Mouse (Mus musculus): Measurements from ENCODE around the gene Tead1. TPM values are rescaled to one million over a fixed set of nuclear protein-coding genes. Genes with fewer than 3 reads are reported as not detected.

The Tead1 gene
- polyA plus RNA-seq, 1 experiment from 2014 or later, result 6.0 TPM

GRCm38 (mm10) chr7:112659816-112660215 is 19.3 kb upstream of the Tead1 start:
- no peak for DNase-seq (ENCODE audit: low spot score)
- Histone ChIP-seq H3K4me2 (ENCODE audit: low read length) (no peak overlapping the region), H3K36me3 (ENCODE audit: control insufficient read depth, insufficient read depth, low read length) (no peaks in the 10 kb centered on the region), H3K4me1 (ENCODE audit: control insufficient read depth, insufficient read depth, low read length) (no peaks in the 10 kb centered on the region), H3K27ac (ENCODE audit: low read depth, low read length) (no peak overlapping the region), H3K9me3 (replicated peaks; ENCODE audit: control insufficient read depth, low read length) (no peaks in the 10 kb centered on the region), H3K27me3 (replicated peaks; ENCODE audit: control insufficient read depth, insufficient read depth, low read length) (no peaks in the 10 kb centered on the region), H3K4me3 (ENCODE audit: low read depth, low read length) (no peak overlapping the region), H3K9ac (ENCODE audit: low read length) (no peak overlapping the region)
- WGBS, result 37% methylated on average over 5 of the region's 5 CpGs
- no peak for ATAC-seq

- no peak for ATAC-seq
- DNase-seq (ENCODE audit: low spot score), result no peak
- H3K4me3 ChIP-seq (ENCODE audit: low read depth, low read length), result no peak overlapping the region
- H3K9ac ChIP-seq (ENCODE audit: low read length), result no peak overlapping the region
- WGBS, result 45% methylated on average over 1 of the region's 1 CpGs
- no peaks in the 10 kb centered on the region for H3K4me1 ChIP-seq (ENCODE audit: control insufficient read depth, insufficient read depth, low read length)
- no peaks in the 10 kb centered on the region for H3K9me3 ChIP-seq (replicated peaks; ENCODE audit: control insufficient read depth, low read length)
- no peaks in the 10 kb centered on the region for H3K27me3 ChIP-seq (replicated peaks; ENCODE audit: control insufficient read depth, insufficient read depth, low read length)
- no peak overlapping the region for H3K4me2 ChIP-seq (ENCODE audit: low read length)
- H3K27ac ChIP-seq (ENCODE audit: low read depth, low read length), result no peak overlapping the region
- H3K36me3 ChIP-seq (ENCODE audit: control insufficient read depth, insufficient read depth, low read length), result no peaks in the 10 kb centered on the region
These were observed 18.8 kb upstream of the Tead1 start for GRCm38 (mm10) chr7:112660325-112660724.

- 77% methylated on average over 12 of the region's 12 CpGs for WGBS
- DNase-seq (ENCODE audit: low spot score) (no peak), ATAC-seq (no peak)
- no peaks in the 10 kb centered on the region for H3K4me1 ChIP-seq (ENCODE audit: control insufficient read depth, insufficient read depth, low read length)
- H3K4me3 ChIP-seq (ENCODE audit: low read depth, low read length), result no peak overlapping the region
- H3K4me2 ChIP-seq (ENCODE audit: low read length), result no peak overlapping the region
- H3K27me3 ChIP-seq (replicated peaks; ENCODE audit: control insufficient read depth, insufficient read depth, low read length), result no peaks in the 10 kb centered on the region
- no peaks in the 10 kb centered on the region for H3K36me3 ChIP-seq (ENCODE audit: control insufficient read depth, insufficient read depth, low read length)
- no peaks in the 10 kb centered on the region for H3K9me3 ChIP-seq (replicated peaks; ENCODE audit: control insufficient read depth, low read length)
- H3K27ac ChIP-seq (ENCODE audit: low read depth, low read length), result 0 out of 2 replicates have a peak overlapping the region, but pooled peaks have one; percentile 21
- H3K9ac ChIP-seq (ENCODE audit: low read length), result no peak overlapping the region
These were observed 16.5 kb upstream of the Tead1 start for GRCm38 (mm10) chr7:112662398-112663313.

GRCm38 (mm10) chr7:112663314-112663966 is 15.7 kb upstream of the Tead1 start:
- H3K27ac ChIP-seq (ENCODE audit: low read depth, low read length), result 0 out of 2 replicates have a peak overlapping the region, but pooled peaks have one; percentile 21
- no peaks in the 10 kb centered on the region for H3K36me3 ChIP-seq (ENCODE audit: control insufficient read depth, insufficient read depth, low read length)
- no peak overlapping the region for H3K4me3 ChIP-seq (ENCODE audit: low read depth, low read length)
- H3K4me1 ChIP-seq (ENCODE audit: control insufficient read depth, insufficient read depth, low read length), result no peaks in the 10 kb centered on the region
- no peak overlapping the region for H3K4me2 ChIP-seq (ENCODE audit: low read length)
- 45% methylated on average over 6 of the region's 6 CpGs for WGBS
- no peaks in the 10 kb centered on the region for H3K27me3 ChIP-seq (replicated peaks; ENCODE audit: control insufficient read depth, insufficient read depth, low read length)
- ATAC-seq (no peak), DNase-seq (ENCODE audit: low spot score) (peak; percentile 43)
- H3K9me3 ChIP-seq (replicated peaks; ENCODE audit: control insufficient read depth, low read length), result no peaks in the 10 kb centered on the region
- H3K9ac ChIP-seq (ENCODE audit: low read length), result no peak overlapping the region

GRCm38 (mm10) chr7:112669993-112670392 is 9.1 kb upstream of the Tead1 start:
- no peak for ATAC-seq
- no peak overlapping the region for H3K4me3 ChIP-seq (ENCODE audit: low read depth, low read length)
- H3K27me3 ChIP-seq (replicated peaks; ENCODE audit: control insufficient read depth, insufficient read depth, low read length), result no peaks in the 10 kb centered on the region
- no peak overlapping the region for H3K4me2 ChIP-seq (ENCODE audit: low read length)
- DNase-seq (ENCODE audit: low spot score), result no peak
- H3K4me1 ChIP-seq (ENCODE audit: control insufficient read depth, insufficient read depth, low read length), result no peaks in the 10 kb centered on the region
- no peak overlapping the region for H3K9ac ChIP-seq (ENCODE audit: low read length)
- 94% methylated on average over 2 of the region's 2 CpGs for WGBS
- H3K36me3 ChIP-seq (ENCODE audit: control insufficient read depth, insufficient read depth, low read length), result no peaks in the 10 kb centered on the region
- no peaks in the 10 kb centered on the region for H3K9me3 ChIP-seq (replicated peaks; ENCODE audit: control insufficient read depth, low read length)
- no peak overlapping the region for H3K27ac ChIP-seq (ENCODE audit: low read depth, low read length)

- no peaks in the 10 kb centered on the region for H3K36me3 ChIP-seq (ENCODE audit: control insufficient read depth, insufficient read depth, low read length)
- H3K9me3 ChIP-seq (replicated peaks; ENCODE audit: control insufficient read depth, low read length), result no peaks in the 10 kb centered on the region
- peak overlapping the region; percentile 88 for H3K9ac ChIP-seq (ENCODE audit: low read length)
- no peaks in the 10 kb centered on the region for H3K27me3 ChIP-seq (replicated peaks; ENCODE audit: control insufficient read depth, insufficient read depth, low read length)
- peak overlapping the region; percentile 88 for H3K4me2 ChIP-seq (ENCODE audit: low read length)
- DNase-seq (ENCODE audit: low spot score) (peak; percentile 75), ATAC-seq (peak; percentile 70)
- peak overlapping the region; percentile 83 for H3K4me3 ChIP-seq (ENCODE audit: low read depth, low read length)
- under 1% methylated on average over 38 of the region's 44 CpGs for WGBS
- H3K27ac ChIP-seq (ENCODE audit: low read depth, low read length), result peak overlapping the region; percentile 92
- peaks cover 16% of the 10 kb centered on the region for H3K4me1 ChIP-seq (ENCODE audit: control insufficient read depth, insufficient read depth, low read length)
These were observed 524 bp upstream of the Tead1 start for GRCm38 (mm10) chr7:112678418-112679170.

- Histone ChIP-seq H3K27me3 (replicated peaks; ENCODE audit: control insufficient read depth, insufficient read depth, low read length) (no peaks in the 10 kb centered on the region), H3K9ac (ENCODE audit: low read length) (peak overlapping the region; percentile 88), H3K4me3 (ENCODE audit: low read depth, low read length) (peak overlapping the region; percentile 83), H3K4me1 (ENCODE audit: control insufficient read depth, insufficient read depth, low read length) (peaks cover 20% of the 10 kb centered on the region), H3K9me3 (replicated peaks; ENCODE audit: control insufficient read depth, low read length) (no peaks in the 10 kb centered on the region), H3K27ac (ENCODE audit: low read depth, low read length) (peak overlapping the region; percentile 92), H3K36me3 (ENCODE audit: control insufficient read depth, insufficient read depth, low read length) (no peaks in the 10 kb centered on the region), H3K4me2 (ENCODE audit: low read length) (peak overlapping the region; percentile 88)
- under 1% methylated on average over 57 of the region's 95 CpGs for WGBS
- ATAC-seq, result peak; percentile 69
- DNase-seq (ENCODE audit: low spot score), result peak; percentile 79
These were observed 561 bp downstream of the Tead1 start for GRCm38 (mm10) chr7:112679513-112680245.

Measured in forebrain, embryonic 14.5 days (tissue).